In the genomic region with DNA sequence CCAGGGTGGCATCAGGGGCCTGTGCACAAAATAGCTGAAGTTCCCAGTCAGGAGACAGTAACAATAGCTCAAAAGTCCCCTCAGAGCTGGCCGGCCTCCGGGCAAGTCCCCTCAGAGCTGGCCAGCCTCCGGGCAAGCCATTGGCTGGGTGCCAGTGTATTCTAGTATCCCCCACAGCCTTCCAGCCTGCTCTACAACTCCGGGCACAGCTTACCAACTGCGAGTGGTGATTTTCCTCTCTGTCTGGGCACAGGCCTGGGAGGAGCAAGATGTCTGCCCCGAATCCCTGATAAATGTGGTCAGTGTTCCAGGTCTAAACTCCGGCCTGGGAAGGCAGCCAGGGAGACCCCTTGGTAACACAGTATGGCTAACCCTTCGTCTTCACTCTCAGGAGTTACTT, we compare ENCODE assay signal across 8 mouse cellular contexts. TPM values are rescaled to one million over a fixed set of nuclear protein-coding genes. Genes with fewer than 3 reads are reported as not detected.
DNase-seq lines count a peak whose midpoint lies in the region; ATAC-seq and TF ChIP-seq lines count a peak whose summit lies in the region.
"Had no signal": no experiment of that assay in that cellular context is flagged by ENCODE, and none has a peak within 500 bp of the region (broad histone marks: within the 10 kb centered on the region; RNA-seq: fewer than 3 reads in every experiment).

No protein-coding gene starts in this region.

- TF ChIP-seq CTCF in stomach, postnatal 0 days (IDR thresholded peaks at IDR 0.05; ENCODE audit: low read depth): no peak

- no peak overlapping the region for H3K4me3 ChIP-seq in hindbrain, embryonic 13.5 days
- H3K4me3 ChIP-seq in hindbrain, embryonic 10.5 days: no peak overlapping the region
- H3K4me3 ChIP-seq in stomach, embryonic 15.5 days (replicated peaks): no peak overlapping the region
- no peak overlapping the region for H3K4me3 ChIP-seq in stomach, postnatal 0 days (ENCODE audit: low read depth, low read length)
- peak overlapping the region in 1 of 2 experiments; percentile 17; a peak in 1 of 4 replicates for H3K4me3 ChIP-seq in heart, embryonic 14.5 days (ENCODE audit: control insufficient read depth in 1 of 2, insufficient read depth in 1 of 2, low read depth in 1 of 2, low read length in 2 of 2)
- no peak overlapping the region for H3K4me3 ChIP-seq in stomach, embryonic 16.5 days (replicated peaks; ENCODE audit: low read length)

- H3K36me3 ChIP-seq in hindbrain, embryonic 13.5 days: no peaks in the 10 kb centered on the region
- H3K36me3 ChIP-seq in hindbrain, embryonic 10.5 days: no peaks in the 10 kb centered on the region
- no peaks in the 10 kb centered on the region for H3K36me3 ChIP-seq in stomach, embryonic 15.5 days
- no peaks in the 10 kb centered on the region for H3K36me3 ChIP-seq in stomach, postnatal 0 days (ENCODE audit: control insufficient read depth, insufficient read depth, low read length)
- H3K36me3 ChIP-seq in heart, embryonic 14.5 days (ENCODE audit: control insufficient read depth, insufficient read depth, low read length): peaks cover 31% of the 10 kb centered on the region
- no peaks in the 10 kb centered on the region for H3K36me3 ChIP-seq in stomach, embryonic 16.5 days (ENCODE audit: control insufficient read depth, insufficient read depth, low read length)

- no peaks in the 10 kb centered on the region; the same call in 1 of the 2 replicates for H3K27me3 ChIP-seq in hindbrain, embryonic 13.5 days
- no peaks in the 10 kb centered on the region for H3K27me3 ChIP-seq in hindbrain, embryonic 10.5 days (ENCODE audit: insufficient read depth, poor library complexity, severe bottlenecking)
- H3K27me3 ChIP-seq in stomach, embryonic 15.5 days (replicated peaks): no peaks in the 10 kb centered on the region
- H3K27me3 ChIP-seq in stomach, postnatal 0 days (ENCODE audit: control insufficient read depth, insufficient read depth, low read length): no peaks in the 10 kb centered on the region
- no peaks in the 10 kb centered on the region for H3K27me3 ChIP-seq in heart, embryonic 14.5 days (ENCODE audit: control insufficient read depth, insufficient read depth, low read length)
- H3K27me3 ChIP-seq in stomach, embryonic 16.5 days (ENCODE audit: control insufficient read depth, insufficient read depth, low read length): no peaks in the 10 kb centered on the region

- H3K4me1 ChIP-seq in hindbrain, embryonic 13.5 days (replicated peaks): peaks cover 10% of the 10 kb centered on the region
- peaks cover 15% of the 10 kb centered on the region for H3K4me1 ChIP-seq in hindbrain, embryonic 10.5 days (replicated peaks)
- H3K4me1 ChIP-seq in stomach, embryonic 15.5 days: no peaks in the 10 kb centered on the region; the same call in 1 of the 2 replicates
- no peaks in the 10 kb centered on the region for H3K4me1 ChIP-seq in stomach, postnatal 0 days (replicated peaks; ENCODE audit: control insufficient read depth, insufficient read depth)
- H3K4me1 ChIP-seq in heart, embryonic 14.5 days (ENCODE audit: control insufficient read depth in 2 of 2, insufficient read depth in 2 of 2, low read length in 2 of 2): peaks cover 12 to 23% of the 10 kb centered on the region in 2 experiments
- 0 out of 2 replicates have a peak, but pooled peaks cover 3% of the 10 kb centered on the region for H3K4me1 ChIP-seq in stomach, embryonic 16.5 days (ENCODE audit: control insufficient read depth, insufficient read depth, low read length)

- no peak overlapping the region for H3K4me2 ChIP-seq in hindbrain, embryonic 13.5 days
- H3K4me2 ChIP-seq in stomach, embryonic 15.5 days: no peak overlapping the region
- no peak overlapping the region for H3K4me2 ChIP-seq in stomach, postnatal 0 days (replicated peaks; ENCODE audit: low read depth)
- H3K4me2 ChIP-seq in heart, embryonic 14.5 days (ENCODE audit: low read length): peak overlapping the region; percentile 42
- H3K4me2 ChIP-seq in stomach, embryonic 16.5 days (ENCODE audit: low read depth, low read length): no peak overlapping the region

- no peak for TF ChIP-seq EP300 in stomach, postnatal 0 days (optimal IDR thresholded peaks at IDR 0.05)

- WGBS in hindbrain, embryonic 13.5 days: 56% methylated on average over 8 of the region's 8 CpGs
- WGBS in hindbrain, embryonic 10.5 days: 82% methylated on average over 8 of the region's 8 CpGs
- 65% methylated on average over 8 of the region's 8 CpGs for WGBS in stomach, embryonic 15.5 days
- 66% methylated on average over 8 of the region's 8 CpGs for WGBS in stomach, postnatal 0 days
- WGBS in heart, embryonic 14.5 days: 27% methylated on average over 8 of the region's 8 CpGs
- WGBS in stomach, embryonic 16.5 days: 57% methylated on average over 8 of the region's 8 CpGs

- H3K9me3 ChIP-seq in hindbrain, embryonic 13.5 days: no peaks in the 10 kb centered on the region
- no peaks in the 10 kb centered on the region for H3K9me3 ChIP-seq in hindbrain, embryonic 10.5 days
- no peaks in the 10 kb centered on the region for H3K9me3 ChIP-seq in stomach, embryonic 15.5 days
- H3K9me3 ChIP-seq in stomach, postnatal 0 days (ENCODE audit: control insufficient read depth, low read length): no peaks in the 10 kb centered on the region
- no peaks in the 10 kb centered on the region for H3K9me3 ChIP-seq in heart, embryonic 14.5 days (ENCODE audit: control insufficient read depth, low read length)
- H3K9me3 ChIP-seq in stomach, embryonic 16.5 days (replicated peaks; ENCODE audit: control insufficient read depth, low read length): no peaks in the 10 kb centered on the region

- ATAC-seq in hindbrain, embryonic 13.5 days (ENCODE audit: low FRiP score): peak; percentile 74; the same call in 1 of the 2 replicates
- peak; percentile 43; the same call in 1 of the 2 replicates for ATAC-seq in stomach, embryonic 15.5 days (ENCODE audit: insufficient read depth, low FRiP score, low read depth)
- no peak for ATAC-seq in stomach, postnatal 0 days (ENCODE audit: low FRiP score, low TSS enrichment)
- ATAC-seq in heart, embryonic 14.5 days (ENCODE audit: insufficient number of reproducible peaks, insufficient read depth, low FRiP score, low read depth): peak; percentile 69
- ATAC-seq in stomach, embryonic 16.5 days (ENCODE audit: insufficient read depth, low FRiP score): peak; percentile 60; the same call in 1 of the 2 replicates

- H3K9ac ChIP-seq in hindbrain, embryonic 13.5 days: no peak overlapping the region
- H3K9ac ChIP-seq in stomach, embryonic 15.5 days: no peak overlapping the region
- H3K9ac ChIP-seq in stomach, postnatal 0 days (ENCODE audit: low read length): no peak overlapping the region
- H3K9ac ChIP-seq in heart, embryonic 14.5 days (ENCODE audit: low read length): peak overlapping the region; percentile 47
- no peak overlapping the region for H3K9ac ChIP-seq in stomach, embryonic 16.5 days (ENCODE audit: low read length)

- H3K27ac ChIP-seq in hindbrain, embryonic 13.5 days: no peak overlapping the region
- no peak overlapping the region for H3K27ac ChIP-seq in hindbrain, embryonic 10.5 days
- H3K27ac ChIP-seq in stomach, embryonic 15.5 days: no peak overlapping the region
- no peak overlapping the region for H3K27ac ChIP-seq in stomach, postnatal 0 days (replicated peaks)
- peak overlapping the region; percentile 38 to 79 for H3K27ac ChIP-seq in heart, embryonic 14.5 days (replicated peaks in 1 of 2; ENCODE audit: control insufficient read depth in 1 of 2, insufficient read depth in 1 of 2, low read depth in 2 of 2, low read length in 2 of 2)
- H3K27ac ChIP-seq in stomach, embryonic 16.5 days (ENCODE audit: low read length): no peak overlapping the region

- no peak for DNase-seq in hindbrain, embryonic 10.5 days (ENCODE audit: low spot score)
- DNase-seq in stomach, postnatal 0 days (ENCODE audit: low spot score): no peak
- DNase-seq in urinary bladder, postnatal 14 days (ENCODE audit: low spot score): no peak
- DNase-seq: kidney, adult 8-10 months had no signal

RNA-seq across cellular contexts. Expression of gene Gm5105, which starts 8.0 kb away (rescaled TPM):
- 0.12 TPM in 1 of 2 replicates, not detected in the other for polyA plus RNA-seq in hindbrain, embryonic 13.5 days (2015; fragmentation: Nextera tagmentation; extraction: Ambion mirVana)
- polyA plus RNA-seq in hindbrain, embryonic 10.5 days (2016; fragmentation: Nextera tagmentation; extraction: Ambion mirVana): not detected in 2 replicates
- 0.10 TPM in 1 of 2 replicates, not detected in the other for polyA plus RNA-seq in stomach, embryonic 15.5 days (2015; fragmentation: Nextera tagmentation; extraction: Ambion mirVana)
- 0.06 TPM in 1 of 2 replicates, not detected in the other for polyA plus RNA-seq in stomach, postnatal 0 days (2015; fragmentation: Nextera tagmentation; extraction: Ambion mirVana)
- polyA plus RNA-seq in heart, embryonic 14.5 days (2014; fragmentation: Nextera tagmentation; extraction: Ambion mirVana): 0.57 and 0.89 TPM in 2 replicates
- 0.14 and 0.19 TPM in 2 replicates for polyA plus RNA-seq in stomach, embryonic 16.5 days (2015; fragmentation: Nextera tagmentation; extraction: Ambion mirVana)

RNA-seq across cellular contexts. Expression of gene 1110002E22Rik, which starts 10.4 kb away (rescaled TPM):
- polyA plus RNA-seq in hindbrain, embryonic 13.5 days (2015; fragmentation: Nextera tagmentation; extraction: Ambion mirVana): 0.12 and 0.18 TPM in 2 replicates
- 0.04 and 0.18 TPM in 2 replicates for polyA plus RNA-seq in hindbrain, embryonic 10.5 days (2016; fragmentation: Nextera tagmentation; extraction: Ambion mirVana)
- 0.10 and 0.24 TPM in 2 replicates for polyA plus RNA-seq in stomach, embryonic 15.5 days (2015; fragmentation: Nextera tagmentation; extraction: Ambion mirVana)
- 0.04 and 0.07 TPM in 2 replicates for polyA plus RNA-seq in stomach, postnatal 0 days (2015; fragmentation: Nextera tagmentation; extraction: Ambion mirVana)
- 16.5 and 18.7 TPM in 2 replicates for polyA plus RNA-seq in heart, embryonic 14.5 days (2014; fragmentation: Nextera tagmentation; extraction: Ambion mirVana)
- polyA plus RNA-seq in stomach, embryonic 16.5 days (2015; fragmentation: Nextera tagmentation; extraction: Ambion mirVana): 0.09 and 1.4 TPM in 2 replicates

Comparison
In these comparisons a context has a peak if more than half of its experiments do, and no peak if none do; other contexts are left out.
1. H3K27ac ChIP-seq: peak in heart, embryonic 14.5 days (2 of 2); none in hindbrain, embryonic 13.5 days (single experiment), hindbrain, embryonic 10.5 days (single experiment), stomach, embryonic 15.5 days (single experiment), stomach, postnatal 0 days (single experiment) and stomach, embryonic 16.5 days (single experiment).